Mouse (Mus musculus): ENCODE results near the gene Sim2.

Gene Sim2

GRCm38 (mm10) chr16:94095109-94095822 is 10.5 kb downstream of the Sim2 start:
- DNase-seq (ENCODE audit: low read depth, low spot score), result no peak

- no peak for DNase-seq (ENCODE audit: low read depth, low spot score)
These were observed 11.7 kb downstream of the Sim2 start for GRCm38 (mm10) chr16:94096479-94096878.

GRCm38 (mm10) chr16:94097724-94098455 is 13.2 kb downstream of the Sim2 start:
- no peak for DNase-seq (ENCODE audit: low read depth, low spot score)

- no peak for DNase-seq (ENCODE audit: low read depth, low spot score)
These were observed 28.4 kb downstream of the Sim2 start for GRCm38 (mm10) chr16:94113160-94113559.

GRCm38 (mm10) chr16:94114693-94115092 is 30.0 kb downstream of the Sim2 start:
- no peak for DNase-seq (ENCODE audit: low read depth, low spot score)

- DNase-seq (ENCODE audit: low read depth, low spot score), result no peak
These were observed 32.6 kb downstream of the Sim2 start for GRCm38 (mm10) chr16:94117333-94117732.

- DNase-seq (ENCODE audit: low read depth, low spot score), result no peak
These were observed 33.7 kb downstream of the Sim2 start for GRCm38 (mm10) chr16:94118394-94118793.

GRCm38 (mm10) chr16:94122347-94122746 is 37.6 kb downstream of the Sim2 start:
- DNase-seq (ENCODE audit: low read depth, low spot score), result no peak

- DNase-seq (ENCODE audit: low read depth, low spot score), result no peak
These were observed 38.5 kb downstream of the Sim2 start for GRCm38 (mm10) chr16:94123247-94123646.

GRCm38 (mm10) chr16:94125172-94125981 is 40.6 kb downstream of the Sim2 start:
- no peak for DNase-seq (ENCODE audit: low read depth, low spot score)

- no peak for DNase-seq (ENCODE audit: low read depth, low spot score)
These were observed 41.5 kb downstream of the Sim2 start for GRCm38 (mm10) chr16:94126200-94126599.

GRCm38 (mm10) chr16:94128236-94128835 is 43.6 kb downstream of the Sim2 start:
- no peak for DNase-seq (ENCODE audit: low read depth, low spot score)

- DNase-seq (ENCODE audit: low read depth, low spot score), result no peak
These were observed 49.5 kb downstream of the Sim2 start for GRCm38 (mm10) chr16:94134218-94134617.

GRCm38 (mm10) chr16:94140746-94141145 is 56.0 kb downstream of the Sim2 start:
- DNase-seq (ENCODE audit: low read depth, low spot score), result no peak

- no peak for DNase-seq (ENCODE audit: low read depth, low spot score)
These were observed 58.6 kb downstream of the Sim2 start for GRCm38 (mm10) chr16:94143325-94143724.

GRCm38 (mm10) chr16:94148139-94148538 is 63.4 kb downstream of the Sim2 start:
- DNase-seq (ENCODE audit: low read depth, low spot score), result no peak

- no peak for DNase-seq (ENCODE audit: low read depth, low spot score)
These were observed 65.7 kb downstream of the Sim2 start for GRCm38 (mm10) chr16:94150125-94151103.

GRCm38 (mm10) chr16:94155041-94155653 is 70.4 kb downstream of the Sim2 start:
- no peak for DNase-seq (ENCODE audit: low read depth, low spot score)

GRCm38 (mm10) chr16:94157819-94158218 is 73.1 kb downstream of the Sim2 start:
- no peak for DNase-seq (ENCODE audit: low read depth, low spot score)

GRCm38 (mm10) chr16:94162000-94162399 is 77.3 kb downstream of the Sim2 start:
- no peak for DNase-seq (ENCODE audit: low read depth, low spot score)

All from brain, embryonic 18.5 days (tissue).